Comparison of ENCODE assay signal across 8 mouse cellular contexts in the genomic region with DNA sequence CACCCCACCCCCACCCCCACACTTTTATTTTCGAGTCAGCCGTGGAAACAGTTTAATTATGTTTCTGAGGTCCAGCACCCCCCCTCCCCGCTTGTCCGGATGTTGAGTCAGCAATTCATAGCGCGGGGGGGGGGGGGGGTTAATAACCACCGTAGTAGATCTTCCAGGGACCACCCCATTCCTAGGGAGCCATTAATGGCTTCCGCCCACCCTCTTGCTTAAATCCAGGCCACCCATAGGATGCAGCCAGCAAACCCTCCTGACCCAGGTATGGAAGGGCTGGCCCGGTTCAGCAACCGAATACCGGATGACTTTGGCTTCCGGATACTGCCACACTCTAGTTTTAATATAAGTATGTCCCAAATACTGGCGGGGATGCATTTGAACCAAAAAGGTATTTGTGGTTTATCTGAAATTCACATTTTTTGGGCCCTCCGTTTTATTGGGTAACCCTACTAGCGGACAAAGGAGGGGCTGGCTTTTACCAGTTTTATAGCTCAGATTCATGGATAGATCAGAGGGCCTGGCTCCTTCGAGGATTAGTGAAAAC.
DNase-seq lines count a peak whose midpoint lies in the region; ATAC-seq lines count a peak whose summit lies in the region.

No protein-coding gene starts in this region.

- H3K27ac ChIP-seq in neural tube, embryonic 11.5 days (ENCODE audit: low read depth, low read length), result no peak overlapping the region
- no peak overlapping the region for H3K27ac ChIP-seq in forebrain, embryonic 15.5 days (replicated peaks)
- H3K27ac ChIP-seq in limb, embryonic 15.5 days, result peak overlapping the region; percentile 75
- no peak overlapping the region for H3K27ac ChIP-seq in stomach, embryonic 15.5 days

- DNase-seq in neural tube, embryonic 11.5 days (ENCODE audit: low spot score), result no peak
- no peak for DNase-seq in neural tube, embryonic 10.5 days (ENCODE audit: extremely low spot score, low spot score)
- DNase-seq in layer of hippocampus, adult 9-11 months, result no peak
- no peak for DNase-seq in layer of hippocampus, adult 18-20 months (ENCODE audit: low spot score in 2 of 2)
- no peak for DNase-seq in ovary, postnatal 14 days (ENCODE audit: low spot score)

- peak overlapping the region; percentile 43 for H3K4me2 ChIP-seq in neural tube, embryonic 11.5 days (ENCODE audit: low read depth)
- peak overlapping the region; percentile 34 for H3K4me2 ChIP-seq in forebrain, embryonic 15.5 days (replicated peaks)
- H3K4me2 ChIP-seq in limb, embryonic 15.5 days, result peak overlapping the region; percentile 56
- H3K4me2 ChIP-seq in stomach, embryonic 15.5 days, result peak overlapping the region; percentile 65

- peaks cover 6% of the 10 kb centered on the region for H3K4me1 ChIP-seq in neural tube, embryonic 11.5 days (ENCODE audit: control insufficient read depth, insufficient read depth, low read length)
- peaks cover 33% of the 10 kb centered on the region for H3K4me1 ChIP-seq in forebrain, embryonic 15.5 days
- peaks cover 41% of the 10 kb centered on the region for H3K4me1 ChIP-seq in limb, embryonic 15.5 days
- H3K4me1 ChIP-seq in stomach, embryonic 15.5 days, result no peaks in the 10 kb centered on the region

- H3K36me3 ChIP-seq in neural tube, embryonic 11.5 days (ENCODE audit: control insufficient read depth, insufficient read depth, low read length), result no peaks in the 10 kb centered on the region
- H3K36me3 ChIP-seq in forebrain, embryonic 15.5 days, result no peaks in the 10 kb centered on the region
- no peaks in the 10 kb centered on the region for H3K36me3 ChIP-seq in limb, embryonic 15.5 days
- H3K36me3 ChIP-seq in stomach, embryonic 15.5 days, result no peaks in the 10 kb centered on the region

- H3K4me3 ChIP-seq in neural tube, embryonic 11.5 days (ENCODE audit: low read depth, low read length), result peak overlapping the region; percentile 16; the same call in 1 of the 2 replicates
- no peak overlapping the region for H3K4me3 ChIP-seq in forebrain, embryonic 15.5 days
- H3K4me3 ChIP-seq in limb, embryonic 15.5 days, result peak overlapping the region; percentile 36
- peak overlapping the region; percentile 36 for H3K4me3 ChIP-seq in stomach, embryonic 15.5 days (replicated peaks)

- H3K9me3 ChIP-seq in neural tube, embryonic 11.5 days (ENCODE audit: control insufficient read depth, low read length), result no peaks in the 10 kb centered on the region
- no peaks in the 10 kb centered on the region for H3K9me3 ChIP-seq in forebrain, embryonic 15.5 days
- H3K9me3 ChIP-seq in limb, embryonic 15.5 days, result no peaks in the 10 kb centered on the region
- no peaks in the 10 kb centered on the region for H3K9me3 ChIP-seq in stomach, embryonic 15.5 days

- no peak for ATAC-seq in neural tube, embryonic 11.5 days (ENCODE audit: insufficient read depth, low FRiP score, low TSS enrichment)
- no peak for ATAC-seq in forebrain, embryonic 15.5 days (replicated peaks)
- ATAC-seq in limb, embryonic 15.5 days (ENCODE audit: insufficient number of reproducible peaks, low FRiP score, low TSS enrichment, low read depth), result 0 out of 2 replicates have a peak, but pooled peaks have one; percentile 23
- no peak for ATAC-seq in stomach, embryonic 15.5 days (ENCODE audit: insufficient read depth, low FRiP score, low read depth)

- no peaks in the 10 kb centered on the region for H3K27me3 ChIP-seq in neural tube, embryonic 11.5 days (ENCODE audit: control insufficient read depth, insufficient read depth, low read length)
- peaks cover 9% of the 10 kb centered on the region; the same call in 1 of the 2 replicates for H3K27me3 ChIP-seq in forebrain, embryonic 15.5 days
- peaks cover 4% of the 10 kb centered on the region; the same call in 1 of the 2 replicates for H3K27me3 ChIP-seq in limb, embryonic 15.5 days
- no peaks in the 10 kb centered on the region for H3K27me3 ChIP-seq in stomach, embryonic 15.5 days (replicated peaks)

- no peak overlapping the region; the same call in 1 of the 2 replicates for H3K9ac ChIP-seq in neural tube, embryonic 11.5 days (ENCODE audit: low read length)
- no peak overlapping the region for H3K9ac ChIP-seq in forebrain, embryonic 15.5 days (replicated peaks)
- no peak overlapping the region for H3K9ac ChIP-seq in limb, embryonic 15.5 days
- no peak overlapping the region for H3K9ac ChIP-seq in stomach, embryonic 15.5 days

- WGBS in neural tube, embryonic 11.5 days, result 23% methylated on average over 16 of the region's 16 CpGs
- WGBS in forebrain, embryonic 15.5 days, result 45% methylated on average over 16 of the region's 16 CpGs
- 14% methylated on average over 15 of the region's 16 CpGs for WGBS in limb, embryonic 15.5 days
- 33% methylated on average over 15 of the region's 16 CpGs for WGBS in stomach, embryonic 15.5 days
